Mouse (Mus musculus): ENCODE measurements around the gene Rnf149. TPM values are rescaled to one million over a fixed set of nuclear protein-coding genes. Genes with fewer than 3 reads are reported as not detected.

The Rnf149 gene
- polyA plus RNA-seq, 1 experiment = 15.5 TPM

DNA sequence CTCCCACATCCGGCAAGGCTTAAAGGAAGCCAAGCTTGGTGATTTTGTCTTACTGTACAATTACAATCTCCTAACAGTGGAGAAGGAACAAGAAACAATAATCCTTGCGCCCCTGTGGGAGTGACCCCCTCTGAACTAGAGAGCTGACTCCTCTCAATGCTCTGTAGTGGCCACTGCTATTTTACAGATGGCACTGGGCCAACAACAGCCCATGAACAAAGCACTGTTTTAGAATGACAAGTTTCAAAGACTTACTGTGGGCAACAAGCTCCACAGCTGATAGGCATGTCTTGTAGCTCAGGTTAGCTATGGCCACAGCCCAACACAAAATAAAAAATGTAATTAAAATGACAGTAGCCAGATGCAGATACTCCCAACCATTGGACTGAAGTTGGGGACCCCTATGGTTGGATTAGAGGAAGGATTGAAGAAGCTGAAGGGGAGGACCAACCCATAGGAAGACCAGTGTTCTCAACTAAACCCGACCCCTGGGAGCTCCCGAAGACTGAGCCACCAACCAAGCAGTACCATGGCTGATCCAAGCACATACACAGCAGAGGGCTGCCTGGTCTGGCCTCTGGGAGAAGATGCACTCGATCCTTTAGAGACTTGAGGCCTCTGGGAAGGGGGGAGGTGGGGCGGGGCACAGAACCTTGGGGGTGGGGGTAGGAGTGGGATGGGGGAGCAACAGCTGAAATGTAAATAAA, 30.9 kb downstream of the Rnf149 start:
- DNase-seq (ENCODE audit: low read depth in 1 of 2, low spot score in 2 of 2) = no peak
- Histone ChIP-seq H3K4me1 (ENCODE audit: control insufficient read depth, insufficient read depth, insufficient read length) (no peaks in the 10 kb centered on the region), H3K36me3 (ENCODE audit: control insufficient read depth, insufficient read depth, low read length) (peaks cover 27% of the 10 kb centered on the region), H3K27ac (ENCODE audit: insufficient read depth, low read length) (no peak overlapping the region), H3K27me3 (ENCODE audit: control insufficient read depth, insufficient read depth, low read length) (no peaks in the 10 kb centered on the region), H3K4me3 (ENCODE audit: extremely low read depth, insufficient read depth, insufficient read length) (no peak overlapping the region)
- 91% methylated on average over 6 of the region's 6 CpGs for WGBS
- no peak for TF ChIP-seq CTCF (IDR thresholded peaks at IDR 0.05; ENCODE audit: extremely low read depth, insufficient read depth, insufficient read length, insufficient replicate concordance)
- no peak for TF ChIP-seq POLR2A (IDR thresholded peaks at IDR 0.05; ENCODE audit: low read depth, low read length)

DNA sequence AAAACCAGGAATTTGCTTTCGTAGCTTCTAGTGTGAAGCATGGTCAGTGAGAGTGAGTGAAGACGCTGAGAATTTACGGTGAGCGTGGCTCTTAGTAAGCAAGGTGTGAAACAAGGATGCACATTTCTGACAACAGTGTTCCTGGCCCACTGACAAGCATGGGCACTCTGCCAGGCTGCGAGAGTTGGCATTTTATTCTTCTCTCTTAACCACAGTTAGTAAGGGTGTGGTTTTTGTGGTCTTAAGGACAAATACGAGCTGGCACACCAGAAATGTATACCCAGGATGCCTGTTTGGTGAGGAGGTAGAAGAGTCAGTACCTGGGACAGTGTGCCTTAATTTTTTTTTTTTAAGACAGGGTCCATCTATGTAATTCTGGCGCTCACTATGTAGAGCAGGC, 31.6 kb downstream of the Rnf149 start:
- Histone ChIP-seq H3K27me3 (ENCODE audit: control insufficient read depth, insufficient read depth, low read length) (no peaks in the 10 kb centered on the region), H3K27ac (ENCODE audit: insufficient read depth, low read length) (no peak overlapping the region), H3K36me3 (ENCODE audit: control insufficient read depth, insufficient read depth, low read length) (peaks cover 30% of the 10 kb centered on the region), H3K4me1 (ENCODE audit: control insufficient read depth, insufficient read depth, insufficient read length) (no peaks in the 10 kb centered on the region), H3K4me3 (ENCODE audit: extremely low read depth, insufficient read depth, insufficient read length) (no peak overlapping the region)
- DNase-seq (ENCODE audit: low read depth in 1 of 2, low spot score in 2 of 2) = no peak
- WGBS = 52% methylated on average over 7 of the region's 7 CpGs
- TF ChIP-seq POLR2A (IDR thresholded peaks at IDR 0.05; ENCODE audit: low read depth, low read length) = no peak
- TF ChIP-seq CTCF (IDR thresholded peaks at IDR 0.05; ENCODE audit: extremely low read depth, insufficient read depth, insufficient read length, insufficient replicate concordance) = no peak

DNA sequence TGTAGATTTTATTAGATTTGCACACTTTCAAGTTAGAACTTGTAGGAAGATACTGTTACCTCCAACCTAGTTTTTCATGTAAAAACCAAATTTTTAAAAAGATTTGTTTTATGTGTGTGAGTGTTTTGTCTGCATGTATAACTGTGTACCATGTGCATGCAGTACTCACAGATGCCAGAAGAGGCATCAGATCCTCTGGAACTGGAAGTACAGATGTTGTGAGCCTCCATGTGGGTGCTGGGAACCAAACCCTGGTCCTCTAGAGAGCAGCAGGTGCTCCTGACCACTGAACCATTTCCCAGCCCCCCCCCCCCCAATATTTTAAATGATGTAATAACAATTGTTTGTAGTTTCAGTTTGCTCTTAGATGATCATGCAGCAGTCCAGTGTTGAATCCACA, 36.6 kb downstream of the Rnf149 start:
- Histone ChIP-seq H3K4me3 (ENCODE audit: extremely low read depth, insufficient read depth, insufficient read length) (no peak overlapping the region), H3K27ac (ENCODE audit: insufficient read depth, low read length) (no peak overlapping the region), H3K4me1 (ENCODE audit: control insufficient read depth, insufficient read depth, insufficient read length) (peaks cover 5% of the 10 kb centered on the region; the same call in 1 of the 2 replicates), H3K36me3 (ENCODE audit: control insufficient read depth, insufficient read depth, low read length) (peaks cover 41% of the 10 kb centered on the region), H3K27me3 (ENCODE audit: control insufficient read depth, insufficient read depth, low read length) (no peaks in the 10 kb centered on the region)
- no peak for DNase-seq (ENCODE audit: low read depth in 1 of 2, low spot score in 2 of 2)
- TF ChIP-seq CTCF (IDR thresholded peaks at IDR 0.05; ENCODE audit: extremely low read depth, insufficient read depth, insufficient read length, insufficient replicate concordance) (no peak), POLR2A (IDR thresholded peaks at IDR 0.05; ENCODE audit: low read depth, low read length) (no peak)

DNA sequence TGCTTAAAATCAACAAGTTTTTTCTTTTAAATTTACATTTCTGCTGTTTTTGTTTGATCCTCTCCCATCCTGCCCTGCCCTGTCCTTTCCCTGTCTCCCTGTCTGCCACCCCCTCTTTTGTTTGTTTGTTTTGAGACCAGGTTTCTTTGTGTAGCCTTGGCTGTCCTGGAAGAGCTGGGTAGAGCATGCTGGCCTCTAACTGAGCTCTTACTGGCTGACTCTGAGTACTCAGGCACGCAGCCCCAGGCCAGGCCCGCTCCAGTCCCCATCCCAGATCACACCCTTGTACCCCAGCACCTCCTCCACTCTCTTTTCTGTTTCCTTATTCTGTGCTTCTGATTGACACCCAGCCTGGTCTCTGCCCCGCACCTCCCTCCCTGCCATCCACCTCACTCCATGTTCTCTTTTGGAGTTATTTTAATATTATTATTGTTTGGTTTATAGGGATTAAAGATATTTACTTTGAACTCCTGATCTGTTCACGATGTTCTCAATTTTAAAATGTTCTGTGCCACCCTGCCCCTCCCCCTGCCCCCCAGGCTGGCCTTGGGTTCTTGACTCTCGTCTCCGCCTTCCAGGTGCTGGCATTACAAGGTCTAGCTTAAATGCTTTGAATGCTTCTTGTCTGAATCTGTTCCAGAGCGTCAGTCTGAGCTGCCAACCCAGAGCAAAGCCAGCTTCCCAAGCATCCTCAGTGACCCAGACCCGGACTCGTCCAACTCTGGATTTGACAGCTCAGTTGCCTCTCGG, 39.4 kb downstream of the Rnf149 start:
- Histone ChIP-seq H3K27ac (ENCODE audit: insufficient read depth, low read length) (no peak overlapping the region), H3K36me3 (ENCODE audit: control insufficient read depth, insufficient read depth, low read length) (peaks cover 27% of the 10 kb centered on the region), H3K27me3 (ENCODE audit: control insufficient read depth, insufficient read depth, low read length) (no peaks in the 10 kb centered on the region), H3K4me1 (ENCODE audit: control insufficient read depth, insufficient read depth, insufficient read length) (peaks cover 5% of the 10 kb centered on the region; the same call in 1 of the 2 replicates), H3K4me3 (ENCODE audit: extremely low read depth, insufficient read depth, insufficient read length) (no peak overlapping the region)
- no peak for DNase-seq (ENCODE audit: low read depth in 1 of 2, low spot score in 2 of 2)
- no peak for TF ChIP-seq POLR2A (IDR thresholded peaks at IDR 0.05; ENCODE audit: low read depth, low read length)
- no peak for TF ChIP-seq CTCF (IDR thresholded peaks at IDR 0.05; ENCODE audit: extremely low read depth, insufficient read depth, insufficient read length, insufficient replicate concordance)
- 94% methylated on average over 10 of the region's 10 CpGs for WGBS

DNA sequence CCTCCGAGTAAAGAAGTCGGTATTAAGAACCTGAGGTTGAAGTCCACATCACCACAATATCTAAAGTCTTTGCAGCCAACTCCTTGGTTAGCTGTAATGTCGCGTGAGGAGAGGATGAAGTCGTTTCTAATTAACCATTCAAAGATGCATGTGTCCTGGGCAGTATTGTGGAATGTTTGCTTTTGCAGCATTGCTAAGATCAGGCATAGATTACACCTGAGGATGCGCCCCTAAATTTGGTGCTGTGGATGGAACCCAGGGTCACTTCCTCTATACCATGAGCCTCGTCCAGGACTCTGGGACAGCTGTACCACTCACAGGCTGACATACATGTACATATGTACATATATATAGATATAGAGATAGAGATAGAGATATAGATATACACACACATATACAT, 40.5 kb downstream of the Rnf149 start:
- Histone ChIP-seq H3K36me3 (ENCODE audit: control insufficient read depth, insufficient read depth, low read length) (peaks cover 21% of the 10 kb centered on the region), H3K27me3 (ENCODE audit: control insufficient read depth, insufficient read depth, low read length) (no peaks in the 10 kb centered on the region), H3K4me1 (ENCODE audit: control insufficient read depth, insufficient read depth, insufficient read length) (peaks cover 5% of the 10 kb centered on the region; the same call in 1 of the 2 replicates), H3K4me3 (ENCODE audit: extremely low read depth, insufficient read depth, insufficient read length) (peak overlapping the region; percentile 84; the same call in 1 of the 2 replicates), H3K27ac (ENCODE audit: insufficient read depth, low read length) (no peak overlapping the region)
- DNase-seq (ENCODE audit: low read depth in 1 of 2, low spot score in 2 of 2) = no peak
- 41% methylated on average over 7 of the region's 7 CpGs for WGBS
- TF ChIP-seq CTCF (IDR thresholded peaks at IDR 0.05; ENCODE audit: extremely low read depth, insufficient read depth, insufficient read length, insufficient replicate concordance) = no peak
- TF ChIP-seq POLR2A (IDR thresholded peaks at IDR 0.05; ENCODE audit: low read depth, low read length) = no peak

DNA sequence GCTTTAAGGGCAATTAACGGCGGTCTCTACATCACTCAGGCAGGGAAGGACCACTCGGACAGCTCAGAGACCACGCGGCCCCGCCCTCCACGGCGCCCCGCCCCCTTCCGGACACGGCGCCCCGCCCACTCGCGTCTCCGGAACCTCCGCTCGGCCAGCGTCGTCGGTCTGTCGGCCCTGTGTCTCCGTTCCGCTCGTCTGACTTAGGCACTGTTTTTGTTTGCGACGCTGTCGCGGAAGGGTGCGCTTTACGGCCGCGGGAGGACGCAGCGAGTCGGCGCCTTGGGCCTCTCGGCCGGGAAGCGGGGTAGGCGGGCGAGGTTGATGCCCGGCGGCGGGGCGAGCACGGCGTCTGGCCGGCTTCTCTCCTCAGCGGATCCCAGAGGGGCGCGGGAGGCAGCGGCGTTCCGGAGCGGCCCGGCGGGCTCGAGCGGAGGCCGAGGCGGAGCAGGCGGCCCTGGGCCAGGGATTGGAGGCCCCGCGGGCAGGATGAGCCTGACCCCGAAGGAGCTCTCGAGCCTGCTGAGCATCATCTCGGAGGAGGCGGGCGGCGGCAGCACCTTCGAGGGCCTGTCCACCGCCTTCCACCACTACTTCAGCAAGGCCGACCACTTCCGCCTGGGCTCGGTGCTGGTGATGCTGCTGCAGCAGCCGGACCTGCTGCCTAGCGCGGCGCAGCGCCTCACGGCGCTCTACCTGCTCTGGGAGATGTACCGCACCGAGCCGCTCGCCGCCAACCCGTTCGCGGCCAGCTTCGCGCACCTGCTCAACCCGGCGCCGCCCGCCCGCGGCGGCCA, 41.5 kb downstream of the Rnf149 start:
- WGBS = under 1% methylated on average over 100 of the region's 100 CpGs
- H3K27me3 ChIP-seq (ENCODE audit: control insufficient read depth, insufficient read depth, low read length) = no peaks in the 10 kb centered on the region
- TF ChIP-seq POLR2A (IDR thresholded peaks at IDR 0.05; ENCODE audit: low read depth, low read length) (peak; percentile 55), CTCF (IDR thresholded peaks at IDR 0.05; ENCODE audit: extremely low read depth, insufficient read depth, insufficient read length, insufficient replicate concordance) (no peak)

More for the DNA sequence above, 41.5 kb downstream of the Rnf149 start:
- peak overlapping the region; percentile 84 for H3K4me3 ChIP-seq (ENCODE audit: extremely low read depth, insufficient read depth, insufficient read length)
- peaks cover 19% of the 10 kb centered on the region for H3K36me3 ChIP-seq (ENCODE audit: control insufficient read depth, insufficient read depth, low read length)
- DNase-seq (ENCODE audit: low read depth in 1 of 2, low spot score in 2 of 2) = peak; percentile 93 to 98
- H3K4me1 ChIP-seq (ENCODE audit: control insufficient read depth, insufficient read depth, insufficient read length) = peaks cover 5% of the 10 kb centered on the region; the same call in 1 of the 2 replicates
- H3K27ac ChIP-seq (ENCODE audit: insufficient read depth, low read length) = peak overlapping the region; percentile 82

All from spleen, adult 2 months (tissue).